Mouse (Mus musculus): ENCODE measurements at regions not wholly inside any gene's neighbourhood (a gene's known extent, or its start where the extent isn't known, plus 50 kb on each side); places are given as distances from the start of the nearest gene placed in this dataset.

- peak; percentile 33 for DNase-seq
- Histone ChIP-seq H3K4me3 (ENCODE audit: low read depth, low read length) (no peak overlapping the region), H3K36me3 (ENCODE audit: insufficient read depth) (no peaks in the 10 kb centered on the region), H3K4me1 (ENCODE audit: insufficient read depth) (no peaks in the 10 kb centered on the region; the same call in 1 of the 2 replicates), H3K9ac (no peak overlapping the region), H3K27ac (ENCODE audit: low read depth) (no peak overlapping the region), H3K9me3 (ENCODE audit: low read depth, low read length) (no peaks in the 10 kb centered on the region), H3K4me2 (no peak overlapping the region), H3K27me3 (ENCODE audit: insufficient read depth, low read length) (no peaks in the 10 kb centered on the region)
- 65% methylated on average over 3 of the region's 3 CpGs for whole genome bisulfite sequencing
- TF ChIP-seq CTCF (IDR thresholded peaks at IDR 0.05; ENCODE audit: low read depth) = no peak
- no peak for ATAC-seq (ENCODE audit: insufficient read depth)
These were observed 227.6 kb upstream of the Tnc start for GRCm38 (mm10) chr4:64274291-64274960.

GRCm38 (mm10) chr4:64269846-64270245 is 223.0 kb upstream of the Tnc start:
- H3K27me3 ChIP-seq (ENCODE audit: insufficient read depth, low read length) = no peaks in the 10 kb centered on the region
- no peak overlapping the region for H3K9ac ChIP-seq
- no peak overlapping the region for H3K4me2 ChIP-seq
- H3K9me3 ChIP-seq (ENCODE audit: low read depth, low read length) = no peaks in the 10 kb centered on the region
- H3K4me1 ChIP-seq (ENCODE audit: insufficient read depth) = no peaks in the 10 kb centered on the region; the same call in 1 of the 2 replicates
- DNase-seq (peak; percentile 29), ATAC-seq (ENCODE audit: insufficient read depth) (no peak)
- WGBS = 31% methylated on average over 5 of the region's 5 CpGs
- H3K36me3 ChIP-seq (ENCODE audit: insufficient read depth) = no peaks in the 10 kb centered on the region
- no peak overlapping the region for H3K27ac ChIP-seq (ENCODE audit: low read depth)
- no peak for TF ChIP-seq CTCF (IDR thresholded peaks at IDR 0.05; ENCODE audit: low read depth)
- no peak overlapping the region for H3K4me3 ChIP-seq (ENCODE audit: low read depth, low read length)

- no peak overlapping the region for H3K27ac ChIP-seq (ENCODE audit: low read depth)
- 85% methylated on average over 2 of the region's 2 CpGs for WGBS
- DNase-seq = no peak
These were observed 222.3 kb upstream of the Tnc start for GRCm38 (mm10) chr4:64269117-64269516.

GRCm38 (mm10) chr4:64260473-64260872 is 213.7 kb upstream of the Tnc start:
- Histone ChIP-seq H3K4me2 (no peak overlapping the region), H3K9ac (no peak overlapping the region), H3K36me3 (ENCODE audit: insufficient read depth) (no peaks in the 10 kb centered on the region), H3K27ac (ENCODE audit: low read depth) (no peak overlapping the region), H3K9me3 (ENCODE audit: low read depth, low read length) (no peaks in the 10 kb centered on the region), H3K4me3 (ENCODE audit: low read depth, low read length) (no peak overlapping the region), H3K27me3 (ENCODE audit: insufficient read depth, low read length) (no peaks in the 10 kb centered on the region), H3K4me1 (ENCODE audit: insufficient read depth) (no peaks in the 10 kb centered on the region)
- DNase-seq (no peak), ATAC-seq (ENCODE audit: insufficient read depth) (no peak)
- no peak for TF ChIP-seq CTCF (IDR thresholded peaks at IDR 0.05; ENCODE audit: low read depth)

More at GRCm38 (mm10) chr4:64269117-64269516, 222.3 kb upstream of the Tnc start:
- Histone ChIP-seq H3K36me3 (ENCODE audit: insufficient read depth) (no peaks in the 10 kb centered on the region), H3K9ac (no peak overlapping the region), H3K9me3 (ENCODE audit: low read depth, low read length) (no peaks in the 10 kb centered on the region), H3K27me3 (ENCODE audit: insufficient read depth, low read length) (no peaks in the 10 kb centered on the region), H3K4me1 (ENCODE audit: insufficient read depth) (no peaks in the 10 kb centered on the region; the same call in 1 of the 2 replicates), H3K4me2 (no peak overlapping the region), H3K4me3 (ENCODE audit: low read depth, low read length) (no peak overlapping the region)
- TF ChIP-seq CTCF (IDR thresholded peaks at IDR 0.05; ENCODE audit: low read depth) = no peak
- no peak for ATAC-seq (ENCODE audit: insufficient read depth)

- H3K27ac ChIP-seq (ENCODE audit: low read depth) = no peak overlapping the region
- no peak for DNase-seq
- ATAC-seq (ENCODE audit: insufficient read depth) = no peak
- H3K4me1 ChIP-seq (ENCODE audit: insufficient read depth) = no peaks in the 10 kb centered on the region
- H3K4me3 ChIP-seq (ENCODE audit: low read depth, low read length) = no peak overlapping the region
- no peak overlapping the region for H3K4me2 ChIP-seq
- H3K36me3 ChIP-seq (ENCODE audit: insufficient read depth) = no peaks in the 10 kb centered on the region
- no peak for TF ChIP-seq CTCF (IDR thresholded peaks at IDR 0.05; ENCODE audit: low read depth)
- H3K9me3 ChIP-seq (ENCODE audit: low read depth, low read length) = no peaks in the 10 kb centered on the region
- H3K9ac ChIP-seq = no peak overlapping the region
- H3K27me3 ChIP-seq (ENCODE audit: insufficient read depth, low read length) = no peaks in the 10 kb centered on the region
These were observed 213.3 kb upstream of the Tnc start for GRCm38 (mm10) chr4:64260188-64260444.

- WGBS = 71% methylated on average over 6 of the region's 6 CpGs
- no peaks in the 10 kb centered on the region for H3K27me3 ChIP-seq (ENCODE audit: insufficient read depth, low read length)
- no peaks in the 10 kb centered on the region for H3K36me3 ChIP-seq (ENCODE audit: insufficient read depth)
- H3K27ac ChIP-seq (ENCODE audit: low read depth) = no peak overlapping the region
- H3K4me1 ChIP-seq (ENCODE audit: insufficient read depth) = no peaks in the 10 kb centered on the region
- no peak for TF ChIP-seq CTCF (IDR thresholded peaks at IDR 0.05; ENCODE audit: low read depth)
- H3K4me3 ChIP-seq (ENCODE audit: low read depth, low read length) = no peak overlapping the region
- ATAC-seq (ENCODE audit: insufficient read depth) = no peak
- H3K4me2 ChIP-seq = no peak overlapping the region
- no peak overlapping the region for H3K9ac ChIP-seq
- no peaks in the 10 kb centered on the region for H3K9me3 ChIP-seq (ENCODE audit: low read depth, low read length)
- no peak for DNase-seq
These were observed 212.8 kb upstream of the Tnc start for GRCm38 (mm10) chr4:64259348-64260187.

- no peak for TF ChIP-seq CTCF (IDR thresholded peaks at IDR 0.05; ENCODE audit: low read depth)
- 38% methylated on average over 8 of the region's 8 CpGs for WGBS
- Histone ChIP-seq H3K27me3 (ENCODE audit: insufficient read depth, low read length) (no peaks in the 10 kb centered on the region), H3K9me3 (ENCODE audit: low read depth, low read length) (no peaks in the 10 kb centered on the region), H3K4me1 (ENCODE audit: insufficient read depth) (no peaks in the 10 kb centered on the region), H3K4me2 (no peak overlapping the region), H3K4me3 (ENCODE audit: low read depth, low read length) (no peak overlapping the region), H3K36me3 (ENCODE audit: insufficient read depth) (no peaks in the 10 kb centered on the region), H3K27ac (ENCODE audit: low read depth) (no peak overlapping the region), H3K9ac (no peak overlapping the region)
- ATAC-seq (ENCODE audit: insufficient read depth) = no peak
- peak; percentile 54 for DNase-seq
These were observed 208.4 kb upstream of the Tnc start for GRCm38 (mm10) chr4:64255253-64255652.
